Mouse (Mus musculus) olfactory bulb, adult 2 months (tissue): ENCODE measurements at regions not wholly inside any gene's neighbourhood (a gene's known extent, or its start where the extent isn't known, plus 50 kb on each side); places are given as distances from the start of the nearest gene placed in this dataset.

ENCODE experiments used
- H3K27ac ChIP-seq: fragments of 200-500 bp; 2 replicates; pipeline ENCODE4 v1.5.1; 2012; ENCODE audit warnings: low read depth, low read length; ENCODE audit not compliant: insufficient read depth
- H3K4me1 ChIP-seq: fragments of 200-500 bp; 2 replicates; pipeline ENCODE4 v1.6.1; 2012; ENCODE audit warnings: low read length; ENCODE audit not compliant: control insufficient read depth, insufficient read depth
- H3K4me3 ChIP-seq: fragments of 200-500 bp; 2 replicates; pipeline ENCODE4 v1.5.1; 2012; ENCODE audit warnings: mild to moderate bottlenecking, low read depth, low read length, moderate library complexity; ENCODE audit not compliant: insufficient read depth
- CTCF ChIP-seq: fragments of 200-500 bp; IDR thresholded peaks from 2 replicates; pipeline ENCODE4 v1.5.1; 2012; ENCODE audit warnings: low read depth, mild to moderate bottlenecking, low read length, moderate library complexity; ENCODE audit not compliant: insufficient read depth
- POLR2A ChIP-seq: fragments of 200-500 bp; IDR thresholded peaks from 2 replicates; pipeline ENCODE4 v1.6.1; 2012; ENCODE audit warnings: mild to moderate bottlenecking, low read depth, low read length, moderate library complexity; ENCODE audit not compliant: insufficient read depth
- WGBS: fragments of 180-500 bp; shearing (Covaris S2); methylation state at CpG from one replicate; pipeline ENCODE4 v1.1.7; 2018; 5-methylcytosine and 5-hydroxymethylcytosine counted together

- WGBS, result 91% methylated on average over 4 of the region's 4 CpGs
- no peak for TF ChIP-seq CTCF
- no peak for TF ChIP-seq POLR2A
- H3K4me3 ChIP-seq, result no peak overlapping the region
- peaks cover 7% of the 10 kb centered on the region; the same call in 1 of the 2 replicates for H3K4me1 ChIP-seq
- no peak overlapping the region for H3K27ac ChIP-seq
These were observed 307.4 kb upstream of the Pabpc6 start for GRCm38 (mm10) chr17:9976866-9977421.

- H3K27ac ChIP-seq, result 0 out of 2 replicates have a peak overlapping the region, but pooled peaks have one; percentile 47
- TF ChIP-seq CTCF (no peak), POLR2A (no peak)
- H3K4me1 ChIP-seq, result peaks cover 7% of the 10 kb centered on the region; the same call in 1 of the 2 replicates
- H3K4me3 ChIP-seq, result no peak overlapping the region
- 33% methylated on average over 14 of the region's 14 CpGs for WGBS
These were observed 306.5 kb upstream of the Pabpc6 start for GRCm38 (mm10) chr17:9975995-9976394.

DNA sequence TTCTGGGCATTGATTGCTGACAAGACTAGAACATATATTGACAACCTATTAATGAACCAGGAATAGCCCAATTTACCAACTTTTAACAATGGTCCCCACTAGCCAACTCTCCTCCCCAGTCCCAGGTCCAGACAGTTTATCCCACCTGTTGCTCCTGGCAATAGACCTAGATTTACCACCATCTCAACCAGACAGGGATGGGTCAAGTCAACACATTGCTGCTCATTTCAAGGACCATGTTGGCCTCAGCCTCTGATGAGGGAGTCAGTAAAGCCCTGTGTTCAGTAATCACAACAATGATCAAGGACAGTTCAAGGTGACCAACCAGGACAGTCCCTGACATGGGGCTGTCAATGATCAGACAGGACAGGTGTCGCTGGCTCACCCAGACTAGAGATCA is 305.6 kb upstream of the Pabpc6 start:
- WGBS, result 97% methylated on average over 1 of the region's 1 CpGs
- no peak for TF ChIP-seq POLR2A
- TF ChIP-seq CTCF, result no peak
- no peak overlapping the region for H3K4me3 ChIP-seq
- H3K27ac ChIP-seq, result no peak overlapping the region
- H3K4me1 ChIP-seq, result peaks cover 7% of the 10 kb centered on the region; the same call in 1 of the 2 replicates

GRCm38 (mm10) chr17:9967988-9968387 is 298.5 kb upstream of the Pabpc6 start:
- 89% methylated on average over 7 of the region's 7 CpGs for WGBS
- H3K4me3 ChIP-seq, result no peak overlapping the region
- peaks cover 11% of the 10 kb centered on the region; the same call in 1 of the 2 replicates for H3K4me1 ChIP-seq
- H3K27ac ChIP-seq, result no peak overlapping the region
- TF ChIP-seq CTCF (no peak), POLR2A (no peak)

GRCm38 (mm10) chr17:9962893-9963436 is 293.4 kb upstream of the Pabpc6 start:
- H3K4me3 ChIP-seq, result no peak overlapping the region
- H3K27ac ChIP-seq, result no peak overlapping the region
- peaks cover 11% of the 10 kb centered on the region; the same call in 1 of the 2 replicates for H3K4me1 ChIP-seq
- TF ChIP-seq CTCF, result no peak
- TF ChIP-seq POLR2A, result no peak
- WGBS, result 88% methylated on average over 10 of the region's 10 CpGs

DNA sequence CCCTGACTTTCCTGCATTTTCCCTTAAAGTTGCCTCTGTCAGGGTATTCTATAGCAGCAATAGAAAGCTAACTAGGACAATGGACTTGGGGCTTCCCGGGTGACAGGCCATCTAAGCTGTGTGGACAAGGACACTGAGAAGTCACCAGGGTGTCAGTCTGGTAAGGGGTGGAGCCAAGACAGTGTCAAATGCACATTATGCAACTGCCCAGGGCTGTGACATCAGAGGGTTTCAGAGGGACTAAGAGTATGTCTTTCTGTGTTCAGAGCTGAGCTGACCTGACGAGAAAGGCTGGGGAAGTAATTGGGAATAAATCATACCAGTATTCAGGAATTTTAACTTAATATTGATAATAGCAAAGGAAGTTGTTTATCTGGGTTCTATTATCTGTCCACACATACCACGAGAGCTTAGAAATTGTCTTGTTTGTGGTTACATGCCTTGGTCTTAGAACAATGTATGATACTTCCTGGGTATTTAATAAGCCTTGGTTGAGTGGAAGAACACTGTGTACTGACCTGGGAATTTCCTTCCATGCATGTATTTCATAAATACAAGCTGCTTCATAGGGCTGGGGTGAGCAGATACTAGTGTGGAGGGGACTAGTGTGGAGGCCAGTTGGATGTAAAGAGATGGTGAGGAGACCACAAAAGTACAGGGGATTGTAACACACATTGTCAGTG is 279.6 kb upstream of the Pabpc6 start:
- no peak overlapping the region for H3K4me3 ChIP-seq
- 91% methylated on average over 3 of the region's 3 CpGs for WGBS
- TF ChIP-seq POLR2A, result no peak
- no peak for TF ChIP-seq CTCF
- no peak overlapping the region for H3K27ac ChIP-seq
- no peaks in the 10 kb centered on the region for H3K4me1 ChIP-seq

GRCm38 (mm10) chr17:9947609-9948008 is 278.1 kb upstream of the Pabpc6 start:
- Histone ChIP-seq H3K4me3 (no peak overlapping the region), H3K27ac (no peak overlapping the region), H3K4me1 (no peaks in the 10 kb centered on the region)
- 88% methylated on average over 7 of the region's 7 CpGs for WGBS
- no peak for TF ChIP-seq CTCF
- no peak for TF ChIP-seq POLR2A

GRCm38 (mm10) chr17:9944513-9944912 is 275.0 kb upstream of the Pabpc6 start:
- TF ChIP-seq CTCF, result no peak
- TF ChIP-seq POLR2A, result no peak
- H3K4me3 ChIP-seq, result no peak overlapping the region
- H3K27ac ChIP-seq, result no peak overlapping the region
- 88% methylated on average over 8 of the region's 8 CpGs for WGBS
- no peaks in the 10 kb centered on the region for H3K4me1 ChIP-seq

- Histone ChIP-seq H3K4me1 (no peaks in the 10 kb centered on the region), H3K4me3 (no peak overlapping the region), H3K27ac (no peak overlapping the region)
- no peak for TF ChIP-seq CTCF
- TF ChIP-seq POLR2A, result no peak
- WGBS, result 91% methylated on average over 4 of the region's 4 CpGs
These were observed 272.7 kb upstream of the Pabpc6 start for GRCm38 (mm10) chr17:9942171-9942570.
